ENCODE assay signal across 8 mouse cellular contexts in genomic region chr2:150667820-150668766, GRCm38 (mm10). TPM values are rescaled to one million over a fixed set of nuclear protein-coding genes. Genes with fewer than 3 reads are reported as not detected.
DNase-seq lines count a peak whose midpoint lies in the region; ATAC-seq and TF ChIP-seq lines count a peak whose summit lies in the region.

Acss1 (minus strand) TSS chr2:150668500.

- WGBS in forebrain, embryonic 16.5 days, result 3% methylated on average over 57 of the region's 61 CpGs
- 2% methylated on average over 59 of the region's 61 CpGs for WGBS in lung, embryonic 16.5 days
- 4% methylated on average over 61 of the region's 61 CpGs for WGBS in olfactory bulb, adult 2 months

- TF ChIP-seq POLR2A in olfactory bulb, adult 2 months (IDR thresholded peaks at IDR 0.05; ENCODE audit: insufficient read depth, low read depth, low read length), result no peak

- peak within 1 kb of the TSS; percentile 71 for H3K4me3 ChIP-seq in forebrain, embryonic 16.5 days (replicated peaks; ENCODE audit: low read length)
- peak within 1 kb of the TSS; percentile 79 for H3K4me3 ChIP-seq in layer of hippocampus, adult 2 months
- H3K4me3 ChIP-seq in lung, embryonic 16.5 days (ENCODE audit: low read length), result peak within 1 kb of the TSS; percentile 66
- peak within 1 kb of the TSS; percentile 72 for H3K4me3 ChIP-seq in olfactory bulb, adult 2 months (ENCODE audit: insufficient read depth, low read depth, low read length)

- TF ChIP-seq CTCF in layer of hippocampus, adult 2 months (conservative IDR thresholded peaks at IDR 0.05), result no peak
- no peak for TF ChIP-seq CTCF in olfactory bulb, adult 2 months (IDR thresholded peaks at IDR 0.05; ENCODE audit: insufficient read depth, low read depth, low read length)

- intact Hi-C loops in heart, postnatal 36 days (cut with DNase I), result no loop called here

- DNase-seq in adrenal gland, postnatal 36 days, result peak; percentile 85 to 89
- DNase-seq in heart, postnatal 36 days, result peak; percentile 76 to 79
- peak; percentile 65 to 66 for DNase-seq in layer of hippocampus, adult 2 months (ENCODE audit: low spot score in 2 of 2)
- peak; percentile 90 for DNase-seq in thymus, postnatal 14 days

- H3K9ac ChIP-seq in forebrain, embryonic 16.5 days (replicated peaks; ENCODE audit: low read depth, low read length), result peak within 1 kb of the TSS; percentile 73
- H3K9ac ChIP-seq in lung, embryonic 16.5 days (ENCODE audit: low read length), result peak within 1 kb of the TSS; percentile 71

- peak within 1 kb of the TSS; percentile 87 for H3K4me2 ChIP-seq in forebrain, embryonic 16.5 days (ENCODE audit: low read length)
- peak within 1 kb of the TSS; percentile 96 for H3K4me2 ChIP-seq in lung, embryonic 16.5 days (ENCODE audit: low read depth, low read length)

- H3K27ac ChIP-seq in forebrain, embryonic 16.5 days (ENCODE audit: low read length), result peak within 1 kb of the TSS; percentile 65
- peak within 1 kb of the TSS; percentile 94 for H3K27ac ChIP-seq in layer of hippocampus, adult 2 months
- H3K27ac ChIP-seq in lung, embryonic 16.5 days (ENCODE audit: low read length), result peak within 1 kb of the TSS; percentile 67
- H3K27ac ChIP-seq in olfactory bulb, adult 2 months (ENCODE audit: insufficient read depth, low read depth, low read length), result peak within 1 kb of the TSS; percentile 78

- peak; percentile 32 for ATAC-seq in CD4-positive, CD25-positive, alpha-beta regulatory T cell, adult 4 months
- ATAC-seq in forebrain, embryonic 16.5 days, result peak; percentile 74
- peak; percentile 77 for ATAC-seq in lung, embryonic 16.5 days (ENCODE audit: low read depth)

- no peaks in the 10 kb centered on the region for H3K9me3 ChIP-seq in forebrain, embryonic 16.5 days (ENCODE audit: control insufficient read depth, low read length)
- no peaks in the 10 kb centered on the region for H3K9me3 ChIP-seq in lung, embryonic 16.5 days (ENCODE audit: control insufficient read depth, low read length)

- no peaks in the 10 kb centered on the region for H3K27me3 ChIP-seq in forebrain, embryonic 16.5 days (replicated peaks; ENCODE audit: control insufficient read depth, insufficient read depth, low read length)
- peaks cover 2% of the 10 kb centered on the region; the same call in 1 of the 2 replicates for H3K27me3 ChIP-seq in lung, embryonic 16.5 days (ENCODE audit: control insufficient read depth, insufficient read depth, low read depth, low read length)

- H3K36me3 ChIP-seq in forebrain, embryonic 16.5 days (ENCODE audit: control insufficient read depth, insufficient read depth), result no peaks in the 10 kb centered on the region
- H3K36me3 ChIP-seq in lung, embryonic 16.5 days (ENCODE audit: control insufficient read depth, insufficient read depth, low read length), result no peaks in the 10 kb centered on the region

- peaks cover 34% of the 10 kb centered on the region for H3K4me1 ChIP-seq in forebrain, embryonic 16.5 days (replicated peaks; ENCODE audit: control insufficient read depth, insufficient read depth, low read length)
- peaks cover 21% of the 10 kb centered on the region for H3K4me1 ChIP-seq in lung, embryonic 16.5 days (replicated peaks; ENCODE audit: control insufficient read depth, insufficient read depth, low read length)
- peaks cover 19% of the 10 kb centered on the region for H3K4me1 ChIP-seq in olfactory bulb, adult 2 months (ENCODE audit: control insufficient read depth, insufficient read depth, low read length)

RNA-seq across cellular contexts. Expression of gene Acss1, which starts in this region (rescaled TPM):
- 10 to 100 TPM; 13.8 to 21.7 TPM for polyA plus RNA-seq in CD4-positive, CD25-positive, alpha-beta regulatory T cell, adult 4 months (2017; shearing (Covaris generic))
- total RNA-seq in adrenal gland, postnatal 36 days (2021), result 10 to 100 TPM; 23.2 to 29.1 TPM
- polyA plus RNA-seq in forebrain, embryonic 16.5 days (2015; fragmentation: Nextera tagmentation; extraction: Ambion mirVana), result 21.9 and 22.2 TPM in 2 replicates
- 100 to 1,000 TPM; 257 to 310 TPM for total RNA-seq in heart, postnatal 36 days (2021)
- 10 to 100 TPM; 26.4 to 26.8 TPM for total RNA-seq in layer of hippocampus, adult 2 months (2021)
- 11.3 and 14.7 TPM in 2 replicates for polyA plus RNA-seq in lung, embryonic 16.5 days (2015; fragmentation: Nextera tagmentation; extraction: Ambion mirVana)
- not detected in 2 replicates for polyA plus RNA-seq in olfactory bulb, adult 2 months (2012; ENCODE audit: insufficient read depth, insufficient read length, low replicate concordance, missing spikeins)

Comparison
In these comparisons a context has a peak if more than half of its experiments do, and no peak if none do; other contexts are left out.
1. Peak in every context shown above with its lines: DNase-seq, ATAC-seq, H3K4me3 ChIP-seq and H3K27ac ChIP-seq.
2. RNA of gene Acss1 (total RNA-seq): 257 to 310 TPM in heart, postnatal 36 days; 23.2 to 29.1 TPM in adrenal gland, postnatal 36 days and 26.4 to 26.8 TPM in layer of hippocampus, adult 2 months; every median in the first group is over 4 times any median in the second.